Mouse (Mus musculus) liver, adult (tissue): ENCODE measurements around the gene Mfn2.

Experiments
- GATA4 ChIP-seq: IDR thresholded peaks from 2 replicates; pipeline ENCODE4 v1.6.1; 2014; ENCODE audit warnings: mild to moderate bottlenecking, low read length; ENCODE audit not compliant: insufficient replicate concordance

The Mfn2 gene

GRCm38 (mm10) chr4:147848584-147848991, 55.9 kb downstream of the Mfn2 start:
- TF ChIP-seq GATA4 = no peak; the same call in 1 of the 2 replicates

GRCm38 (mm10) chr4:147847614-147848583, 56.6 kb downstream of the Mfn2 start, which contains the start of gene Zfp933:
Zfp933 (minus strand) TSS chr4:147848366.
- TF ChIP-seq GATA4 = no peak; the same call in 1 of the 2 replicates

GRCm38 (mm10) chr4:147842871-147843270, 61.6 kb downstream of the Mfn2 start:
- no peak for TF ChIP-seq GATA4

GRCm38 (mm10) chr4:147824389-147824788, 80.1 kb downstream of the Mfn2 start:
- no peak for TF ChIP-seq GATA4
